Mouse (Mus musculus): ENCODE results near the gene Fam228b. TPM values are rescaled to one million over a fixed set of nuclear protein-coding genes. Genes with fewer than 3 reads are reported as not detected.
A peak's percentile ranks its signal among the peaks of the same experiment; 100 is the strongest.

The Fam228b gene
- polyA plus RNA-seq, 1 experiment from 2014 or later: 2.2 TPM

DNA sequence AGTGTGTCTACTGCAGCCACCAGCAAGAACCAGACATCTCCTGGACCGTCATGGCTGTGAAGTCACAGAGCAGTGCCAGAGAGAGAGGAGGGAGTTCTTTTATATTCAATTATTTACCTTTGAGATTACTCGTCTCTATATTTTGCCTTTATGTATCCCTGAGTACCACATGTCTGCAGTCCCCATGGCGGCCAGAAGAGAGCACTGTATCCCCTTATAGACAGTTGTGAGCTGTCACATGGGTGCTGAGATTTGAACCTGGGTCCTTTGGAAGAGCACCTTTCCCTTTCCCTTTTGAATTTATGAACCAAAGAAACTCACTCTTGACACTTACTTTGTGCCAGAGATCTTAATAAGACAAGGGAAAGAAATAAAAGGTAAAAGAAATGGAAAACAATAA, 39.9 kb downstream of the Fam228b start:
- Histone ChIP-seq H3K4me2 (ENCODE audit: low read depth, low read length) (no peak overlapping the region), H3K27me3 (ENCODE audit: control insufficient read depth, insufficient read depth, low read length) (no peaks in the 10 kb centered on the region), H3K36me3 (ENCODE audit: control insufficient read depth, insufficient read depth, low read length) (no peaks in the 10 kb centered on the region), H3K4me1 (ENCODE audit: control insufficient read depth, insufficient read depth, low read length) (no peaks in the 10 kb centered on the region), H3K4me3 (replicated peaks; ENCODE audit: low read length) (no peak overlapping the region), H3K27ac (ENCODE audit: low read length) (no peak overlapping the region), H3K9me3 (replicated peaks; ENCODE audit: control insufficient read depth, low read length) (no peaks in the 10 kb centered on the region), H3K9ac (ENCODE audit: low read length) (no peak overlapping the region)
- no peak for ATAC-seq (ENCODE audit: insufficient read depth, low FRiP score)
- 91% methylated on average over 3 of the region's 3 CpGs for WGBS

DNA sequence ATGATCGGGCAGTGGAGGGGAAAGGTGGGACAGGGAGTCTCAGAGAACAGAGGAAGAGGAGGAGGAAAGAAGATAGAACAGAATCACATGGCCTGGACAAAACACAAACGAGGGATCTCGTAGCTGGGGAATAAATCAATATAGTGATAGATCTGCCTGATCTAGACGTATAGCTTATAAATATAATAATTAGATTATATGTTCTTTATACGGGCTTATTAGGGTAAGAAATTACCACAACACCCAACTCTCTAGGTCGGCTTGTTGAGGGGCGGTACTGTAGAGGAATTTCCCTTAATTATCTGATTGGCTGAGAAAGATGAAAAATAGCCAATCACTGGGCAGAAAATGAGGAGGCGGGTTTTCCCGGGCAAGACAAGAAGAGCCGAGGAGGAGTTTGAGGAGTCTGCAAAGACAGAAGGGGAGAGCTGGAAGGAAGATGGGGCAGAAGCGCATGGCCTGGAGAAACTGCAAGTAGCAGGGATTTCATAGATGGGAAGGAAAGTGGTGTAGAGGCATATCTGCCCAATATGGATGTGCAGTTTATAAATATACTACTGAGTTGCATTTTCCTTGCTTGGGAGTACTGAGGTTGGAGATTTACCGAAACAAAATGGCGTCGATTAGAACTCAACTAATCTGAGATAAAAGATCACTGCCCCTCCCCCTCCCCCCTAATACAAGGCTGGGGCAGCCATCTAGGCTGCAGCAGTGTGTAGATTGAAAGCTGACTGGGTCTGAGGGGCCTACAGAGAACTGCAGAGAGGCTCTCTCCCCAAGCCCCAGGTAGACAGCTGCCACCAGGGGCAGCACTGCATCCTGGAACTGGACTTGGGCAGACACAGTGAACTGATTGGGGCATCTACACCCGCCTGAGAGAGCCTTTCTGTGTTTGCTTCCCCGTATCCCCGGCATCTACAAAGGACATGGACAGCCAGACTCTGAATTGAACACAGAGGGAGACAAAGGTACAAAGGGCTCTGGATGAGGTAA, 49.0 kb downstream of the Fam228b start:
- Histone ChIP-seq H3K27ac (ENCODE audit: low read length) (no peak overlapping the region), H3K9me3 (replicated peaks; ENCODE audit: control insufficient read depth, low read length) (no peaks in the 10 kb centered on the region), H3K9ac (ENCODE audit: low read length) (no peak overlapping the region), H3K4me3 (replicated peaks; ENCODE audit: low read length) (no peak overlapping the region), H3K4me2 (ENCODE audit: low read depth, low read length) (no peak overlapping the region), H3K27me3 (ENCODE audit: control insufficient read depth, insufficient read depth, low read length) (no peaks in the 10 kb centered on the region), H3K36me3 (ENCODE audit: control insufficient read depth, insufficient read depth, low read length) (no peaks in the 10 kb centered on the region), H3K4me1 (ENCODE audit: control insufficient read depth, insufficient read depth, low read length) (no peaks in the 10 kb centered on the region)
- 66% methylated on average over 17 of the region's 17 CpGs for WGBS
- ATAC-seq (ENCODE audit: insufficient read depth, low FRiP score): no peak

DNA sequence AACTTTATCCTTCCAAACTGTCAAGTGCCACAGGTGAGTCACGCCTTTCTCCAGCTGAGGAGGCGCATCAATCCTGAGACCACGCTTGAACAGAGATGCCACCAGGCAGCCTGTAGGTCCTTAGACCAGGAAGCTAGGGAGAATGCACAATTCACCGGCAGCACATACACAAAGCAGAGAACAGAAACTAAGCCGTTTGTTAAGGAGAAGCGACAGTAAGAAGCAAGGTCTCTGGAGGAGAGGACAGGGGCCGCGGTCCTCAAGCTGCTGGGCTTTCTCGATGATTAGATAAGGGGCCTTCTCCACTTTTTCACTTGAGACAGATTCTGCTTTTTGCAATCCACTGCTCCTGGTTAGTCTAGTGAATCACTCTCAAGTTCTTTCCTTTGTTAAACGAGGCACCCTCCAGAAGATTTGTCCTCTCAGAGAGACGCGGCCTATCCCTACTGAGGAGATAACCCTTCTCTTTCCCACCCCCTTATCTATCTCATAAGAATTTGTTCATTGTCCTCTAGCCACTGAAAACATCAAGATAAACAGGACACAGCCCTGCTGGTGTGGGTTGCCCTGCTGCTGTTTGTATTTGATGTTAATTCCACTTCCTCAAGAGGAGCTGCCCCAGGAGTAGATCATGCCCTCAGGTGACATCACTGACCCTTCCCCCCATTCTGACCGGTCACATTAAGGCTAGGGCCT, 49.9 kb downstream of the Fam228b start:
- Histone ChIP-seq H3K9me3 (replicated peaks; ENCODE audit: control insufficient read depth, low read length) (no peaks in the 10 kb centered on the region), H3K27me3 (ENCODE audit: control insufficient read depth, insufficient read depth, low read length) (no peaks in the 10 kb centered on the region), H3K9ac (ENCODE audit: low read length) (no peak overlapping the region), H3K36me3 (ENCODE audit: control insufficient read depth, insufficient read depth, low read length) (no peaks in the 10 kb centered on the region), H3K27ac (ENCODE audit: low read length) (no peak overlapping the region), H3K4me2 (ENCODE audit: low read depth, low read length) (no peak overlapping the region), H3K4me1 (ENCODE audit: control insufficient read depth, insufficient read depth, low read length) (no peaks in the 10 kb centered on the region), H3K4me3 (replicated peaks; ENCODE audit: low read length) (no peak overlapping the region)
- no peak for ATAC-seq (ENCODE audit: insufficient read depth, low FRiP score)
- WGBS: 64% methylated on average over 13 of the region's 13 CpGs

DNA sequence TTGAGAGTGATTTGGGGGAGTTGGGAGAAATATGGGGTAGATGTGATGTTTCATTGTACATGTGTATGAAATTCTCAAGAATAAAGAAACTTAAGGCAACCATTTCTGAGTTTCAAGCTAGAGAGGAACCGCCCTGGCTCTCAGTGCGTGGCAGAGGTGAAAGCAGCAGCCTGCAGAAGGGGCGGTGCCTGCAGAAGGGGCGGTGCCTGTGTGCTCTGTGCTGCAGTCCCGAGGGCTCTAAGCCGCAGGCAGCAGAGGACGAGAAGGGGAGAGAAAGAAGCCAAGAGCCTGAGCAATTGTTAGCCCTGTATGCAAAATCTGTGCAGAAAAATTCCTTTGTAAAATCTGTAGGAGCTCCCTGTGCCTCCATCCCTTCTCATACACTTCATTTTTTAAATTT, 51.6 kb downstream of the Fam228b start:
- 3% methylated on average over 7 of the region's 7 CpGs for WGBS

DNA sequence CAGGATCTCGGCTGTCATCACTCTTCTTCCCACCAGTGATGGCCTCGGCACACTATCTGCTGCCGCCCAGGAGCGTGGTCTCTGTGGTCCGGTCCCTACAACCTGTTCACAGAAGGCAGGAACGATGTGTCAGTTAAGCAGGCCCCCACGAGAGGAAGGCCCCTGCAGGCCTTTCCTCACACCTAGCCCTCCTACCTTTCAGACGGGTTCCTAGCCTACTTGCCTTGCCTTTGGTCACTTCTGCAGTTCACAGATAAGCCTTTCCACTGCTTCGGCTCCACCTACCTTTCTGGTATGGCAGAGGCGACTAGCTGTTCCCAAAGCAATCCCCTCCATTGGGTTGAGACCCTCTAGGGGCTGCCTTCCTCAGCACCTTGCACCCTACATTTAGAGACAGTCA, 53.5 kb downstream of the Fam228b start:
- WGBS: 81% methylated on average over 10 of the region's 10 CpGs

More for the DNA sequence above, 51.6 kb downstream of the Fam228b start:
- peak; percentile 92 for ATAC-seq (ENCODE audit: insufficient read depth, low FRiP score)
- H3K27ac ChIP-seq (ENCODE audit: low read length): no peak overlapping the region
- H3K4me1 ChIP-seq (ENCODE audit: control insufficient read depth, insufficient read depth, low read length): no peaks in the 10 kb centered on the region
- H3K9me3 ChIP-seq (replicated peaks; ENCODE audit: control insufficient read depth, low read length): no peaks in the 10 kb centered on the region
- H3K36me3 ChIP-seq (ENCODE audit: control insufficient read depth, insufficient read depth, low read length): 0 out of 2 replicates have a peak, but pooled peaks cover 2% of the 10 kb centered on the region
- no peaks in the 10 kb centered on the region for H3K27me3 ChIP-seq (ENCODE audit: control insufficient read depth, insufficient read depth, low read length)
- H3K9ac ChIP-seq (ENCODE audit: low read length): no peak overlapping the region
- H3K4me3 ChIP-seq (replicated peaks; ENCODE audit: low read length): no peak overlapping the region
- H3K4me2 ChIP-seq (ENCODE audit: low read depth, low read length): no peak overlapping the region

DNA sequence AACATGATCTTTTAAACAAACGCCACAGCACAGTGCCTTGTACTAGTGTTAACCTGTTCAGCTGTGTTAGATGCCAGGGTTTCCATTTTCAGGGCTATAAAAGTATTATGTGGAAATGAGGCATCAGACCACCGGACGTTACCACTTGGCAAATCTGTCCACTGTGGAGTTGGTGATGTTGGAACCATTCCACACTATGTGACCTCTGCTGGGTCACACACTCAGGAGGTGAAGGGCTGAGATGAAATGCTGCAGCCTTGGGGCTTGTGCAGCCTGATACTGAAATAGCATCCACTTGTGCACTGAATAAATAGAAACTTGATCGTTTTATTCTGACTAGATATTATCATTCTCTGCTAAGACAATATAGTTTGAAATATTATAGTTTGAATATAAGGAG, 55.7 kb downstream of the Fam228b start:
- no peaks in the 10 kb centered on the region for H3K27me3 ChIP-seq (ENCODE audit: control insufficient read depth, insufficient read depth, low read length)
- peaks cover 15% of the 10 kb centered on the region; the same call in 1 of the 2 replicates for H3K36me3 ChIP-seq (ENCODE audit: control insufficient read depth, insufficient read depth, low read length)
- H3K4me3 ChIP-seq (replicated peaks; ENCODE audit: low read length): no peak overlapping the region
- H3K9me3 ChIP-seq (replicated peaks; ENCODE audit: control insufficient read depth, low read length): no peaks in the 10 kb centered on the region
- no peak for ATAC-seq (ENCODE audit: insufficient read depth, low FRiP score)
- H3K4me2 ChIP-seq (ENCODE audit: low read depth, low read length): no peak overlapping the region
- H3K27ac ChIP-seq (ENCODE audit: low read length): no peak overlapping the region
- no peak overlapping the region for H3K9ac ChIP-seq (ENCODE audit: low read length)
- H3K4me1 ChIP-seq (ENCODE audit: control insufficient read depth, insufficient read depth, low read length): no peaks in the 10 kb centered on the region
- 63% methylated on average over 4 of the region's 4 CpGs for WGBS

More for the DNA sequence above, 53.5 kb downstream of the Fam228b start:
- Histone ChIP-seq H3K27me3 (ENCODE audit: control insufficient read depth, insufficient read depth, low read length) (no peaks in the 10 kb centered on the region), H3K36me3 (ENCODE audit: control insufficient read depth, insufficient read depth, low read length) (peaks cover 8% of the 10 kb centered on the region; the same call in 1 of the 2 replicates), H3K4me2 (ENCODE audit: low read depth, low read length) (no peak overlapping the region), H3K4me1 (ENCODE audit: control insufficient read depth, insufficient read depth, low read length) (no peaks in the 10 kb centered on the region), H3K9me3 (replicated peaks; ENCODE audit: control insufficient read depth, low read length) (no peaks in the 10 kb centered on the region), H3K4me3 (replicated peaks; ENCODE audit: low read length) (no peak overlapping the region), H3K27ac (ENCODE audit: low read length) (no peak overlapping the region), H3K9ac (ENCODE audit: low read length) (no peak overlapping the region)
- no peak for ATAC-seq (ENCODE audit: insufficient read depth, low FRiP score)

DNA sequence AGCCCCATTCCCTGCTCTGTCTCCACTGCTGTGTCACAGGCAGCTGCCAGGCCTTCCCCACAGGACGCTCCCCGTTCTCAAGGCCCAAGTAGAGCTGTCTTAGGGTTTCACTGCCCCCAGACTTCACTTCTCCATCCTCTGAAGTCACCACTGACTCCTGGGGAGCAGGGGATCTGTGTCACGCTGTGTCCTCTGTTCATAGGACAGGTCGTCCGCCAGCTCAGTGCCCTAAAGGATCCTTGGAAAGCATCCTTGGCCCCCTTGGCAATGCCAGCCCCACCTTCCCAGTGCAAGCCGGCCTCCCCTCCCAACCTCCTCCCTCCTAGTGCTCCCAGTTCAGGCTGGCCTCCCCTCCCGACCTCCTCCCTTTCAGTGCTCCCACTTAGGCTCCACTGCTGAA, 59.1 kb downstream of the Fam228b start:
- no peaks in the 10 kb centered on the region for H3K9me3 ChIP-seq (replicated peaks; ENCODE audit: control insufficient read depth, low read length)
- ATAC-seq (ENCODE audit: insufficient read depth, low FRiP score): no peak
- no peak overlapping the region for H3K27ac ChIP-seq (ENCODE audit: low read length)
- no peaks in the 10 kb centered on the region for H3K27me3 ChIP-seq (ENCODE audit: control insufficient read depth, insufficient read depth, low read length)
- no peak overlapping the region for H3K9ac ChIP-seq (ENCODE audit: low read length)
- no peak overlapping the region for H3K4me2 ChIP-seq (ENCODE audit: low read depth, low read length)
- whole genome bisulfite sequencing: 92% methylated on average over 7 of the region's 7 CpGs
- no peaks in the 10 kb centered on the region for H3K4me1 ChIP-seq (ENCODE audit: control insufficient read depth, insufficient read depth, low read length)
- peaks cover 22% of the 10 kb centered on the region; the same call in 1 of the 2 replicates for H3K36me3 ChIP-seq (ENCODE audit: control insufficient read depth, insufficient read depth, low read length)
- no peak overlapping the region for H3K4me3 ChIP-seq (replicated peaks; ENCODE audit: low read length)

DNA sequence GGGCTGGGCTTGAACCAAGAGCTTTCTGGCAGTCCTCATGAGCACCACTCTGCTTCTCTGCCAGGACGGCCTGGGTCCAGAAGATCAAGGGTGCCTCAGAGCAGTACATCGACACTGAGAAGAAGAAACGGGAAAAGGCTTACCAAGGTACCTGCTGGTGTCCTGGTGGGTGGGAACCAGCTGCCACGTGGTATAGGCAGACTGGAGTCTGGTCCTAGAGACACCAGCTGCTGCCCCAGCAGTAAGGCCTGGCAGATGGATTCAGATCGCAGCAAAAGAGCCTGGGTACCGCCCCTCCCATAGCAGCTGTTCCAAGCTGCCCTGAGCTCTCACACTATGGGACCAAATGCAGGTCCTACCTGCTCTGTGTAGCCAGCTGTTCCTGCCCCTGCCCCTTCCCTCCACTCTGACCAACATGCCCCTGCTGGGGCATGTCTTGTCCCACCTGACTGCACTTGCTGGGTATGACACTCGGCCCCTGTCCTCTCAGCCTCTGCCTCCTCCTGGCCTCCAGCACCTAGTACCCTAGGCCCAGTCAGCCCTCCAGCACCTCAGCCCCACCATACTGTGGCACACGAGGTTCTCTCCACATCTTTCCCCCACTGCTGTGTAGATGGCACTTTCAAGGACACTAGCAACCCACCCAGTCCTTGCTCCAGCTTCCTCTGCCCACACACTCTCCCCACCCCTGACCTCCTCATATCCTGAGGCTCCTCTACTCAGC, 60.0 kb downstream of the Fam228b start:
- Histone ChIP-seq H3K9me3 (replicated peaks; ENCODE audit: control insufficient read depth, low read length) (no peaks in the 10 kb centered on the region), H3K27me3 (ENCODE audit: control insufficient read depth, insufficient read depth, low read length) (no peaks in the 10 kb centered on the region), H3K4me2 (ENCODE audit: low read depth, low read length) (no peak overlapping the region), H3K9ac (ENCODE audit: low read length) (no peak overlapping the region), H3K36me3 (ENCODE audit: control insufficient read depth, insufficient read depth, low read length) (peaks cover 22% of the 10 kb centered on the region; the same call in 1 of the 2 replicates), H3K4me3 (replicated peaks; ENCODE audit: low read length) (no peak overlapping the region), H3K4me1 (ENCODE audit: control insufficient read depth, insufficient read depth, low read length) (no peaks in the 10 kb centered on the region), H3K27ac (ENCODE audit: low read length) (no peak overlapping the region)
- 76% methylated on average over 8 of the region's 8 CpGs for WGBS
- ATAC-seq (ENCODE audit: insufficient read depth, low FRiP score): peak; percentile 13; the same call in 1 of the 2 replicates
